Mouse (Mus musculus) ES-E14 (cell line): ENCODE data around the gene Dcaf17. TPM values are rescaled to one million over a fixed set of nuclear protein-coding genes. Genes with fewer than 3 reads are reported as not detected.
A peak's percentile ranks its signal among the peaks of the same experiment; 100 is the strongest.

Source experiments
- DNase-seq: peaks from one replicate; pipeline ENCODE4 v3.0.0-alpha.2; 2013; ENCODE audit warnings: low read depth, low spot score
- H3K27ac ChIP-seq: 2 replicates; pipeline ENCODE4 v1.5.1; 2012; ENCODE audit warnings: low read depth, mild to moderate bottlenecking, low read length, moderate library complexity, mixed read lengths; ENCODE audit not compliant: poor library complexity, insufficient read depth, severe bottlenecking
- H3K36me3 ChIP-seq: 2 replicates; pipeline ENCODE4 v1.6.1; 2012; ENCODE audit warnings: mild to moderate bottlenecking, low read length, moderate library complexity, mixed read lengths; ENCODE audit not compliant: control insufficient read depth, poor library complexity, insufficient read depth, severe bottlenecking
- H3K4me1 ChIP-seq, 2 experiments: fragments of 150-350 bp in 1 of 2; sonication (generic) in 1 of 2; 2 replicates each; pipeline ENCODE4 v1.6.1; 2012; ENCODE audit warnings: low read length in 2 of 2, mild to moderate bottlenecking in 1 of 2, mixed read lengths in 1 of 2; ENCODE audit not compliant: control insufficient read depth in 2 of 2, insufficient read depth in 2 of 2, poor library complexity in 1 of 2
- H3K4me3 ChIP-seq, 2 experiments: fragments of 150-350 bp in 1 of 2; sonication (generic) in 1 of 2; 2 replicates each; pipeline ENCODE4 v1.5.1; 2012; ENCODE audit warnings: low read length in 2 of 2, low read depth in 1 of 2, mild to moderate bottlenecking in 1 of 2, mixed read lengths in 1 of 2; ENCODE audit not compliant: insufficient read depth in 1 of 2, poor library complexity in 1 of 2, severe bottlenecking in 1 of 2
- H3K9ac ChIP-seq: 2 replicates; pipeline ENCODE4 v1.6.1; 2012; ENCODE audit warnings: low read depth, mild to moderate bottlenecking, low read length, mixed read lengths; ENCODE audit not compliant: poor library complexity, insufficient read depth, severe bottlenecking
- H3K9me3 ChIP-seq: fragments of 150-350 bp; sonication (generic); 2 replicates; pipeline ENCODE4 v1.6.1; 2012; ENCODE audit warnings: low read depth, mild to moderate bottlenecking, low read length; ENCODE audit not compliant: control insufficient read depth, insufficient read depth
- CHD2 ChIP-seq: IDR thresholded peaks from 2 replicates; pipeline ENCODE4 v1.6.1; 2014; ENCODE audit warnings: mild to moderate bottlenecking, low read depth, low read length, inconsistent platforms
- HCFC1 ChIP-seq: IDR thresholded peaks from 2 replicates; pipeline ENCODE4 v1.6.1; 2012; ENCODE audit warnings: low read length, inconsistent platforms, borderline replicate concordance; ENCODE audit not compliant: insufficient read depth
- MAFK ChIP-seq: IDR thresholded peaks from 2 replicates; pipeline ENCODE4 v1.6.1; 2014; ENCODE audit warnings: mild to moderate bottlenecking, low read depth, low read length, inconsistent platforms; ENCODE audit not compliant: insufficient read depth
- ZC3H11A ChIP-seq: IDR thresholded peaks from 2 replicates; pipeline ENCODE4 v1.6.1; 2012; ENCODE audit warnings: low read depth, mild to moderate bottlenecking, inconsistent platforms, low read length, borderline replicate concordance
- ZNF384 ChIP-seq: IDR thresholded peaks from 2 replicates; pipeline ENCODE4 v1.6.1; 2012; ENCODE audit warnings: low read depth, low read length, inconsistent platforms
- in situ Hi-C, 2 experiments: fragments of 600-800 bp; cut with MboI; formaldehyde crosslinking; loops; one replicate each; pipeline ENCODE4 v1.15.1; 2025; ENCODE audit warnings: low sequenced_read_pairs in 2 of 2, inconsistent platforms in 1 of 2; ENCODE audit not compliant: unreplicated experiment in 2 of 2
- total RNA-seq: library from RNA; depleted of rRNA; stranded (reverse); fragments of 300-350 nt; gene quantifications from 2 replicates; pipeline ENCODE4 v1.2.3, GENCODE M21; 2012

Gene Dcaf17
- total RNA-seq, 1 experiment: 20.0 TPM

GRCm38 (mm10) chr2:71025576-71026315 is 29.4 kb upstream of the Dcaf17 start:
- no peak overlapping the region for H3K27ac ChIP-seq
- TF ChIP-seq HCFC1: no peak
- no peak for TF ChIP-seq ZNF384
- no peak for TF ChIP-seq MAFK
- no peak for TF ChIP-seq CHD2
- TF ChIP-seq ZC3H11A: no peak
- no peaks in the 10 kb centered on the region for H3K9me3 ChIP-seq
- no peaks in the 10 kb centered on the region; the same call in 1 of the 2 replicates for H3K36me3 ChIP-seq
- DNase-seq: no peak
- H3K9ac ChIP-seq: no peak overlapping the region
- no peak overlapping the region for H3K4me3 ChIP-seq
- peaks cover 3 to 13% of the 10 kb centered on the region in 2 experiments; a peak in 3 of 4 replicates for H3K4me1 ChIP-seq
- in situ Hi-C loops: no loop called here

GRCm38 (mm10) chr2:71026787-71027186 is 28.3 kb upstream of the Dcaf17 start:
- Histone ChIP-seq H3K9me3 (no peaks in the 10 kb centered on the region), H3K27ac (no peak overlapping the region), H3K36me3 (no peaks in the 10 kb centered on the region; the same call in 1 of the 2 replicates), H3K9ac (peak overlapping the region; percentile 20; the same call in 1 of the 2 replicates), H3K4me3 (no peak overlapping the region), H3K4me1 (peaks cover 3 to 13% of the 10 kb centered on the region in 2 experiments; a peak in 3 of 4 replicates)
- in situ Hi-C loops: no loop called here
- DNase-seq: peak; percentile 39
- TF ChIP-seq ZC3H11A (no peak), MAFK (no peak), CHD2 (peak; percentile 67; the same call in 1 of the 2 replicates), HCFC1 (no peak), ZNF384 (no peak)

GRCm38 (mm10) chr2:71027631-71028030 is 27.5 kb upstream of the Dcaf17 start:
- H3K36me3 ChIP-seq: no peaks in the 10 kb centered on the region; the same call in 1 of the 2 replicates
- DNase-seq: no peak
- no peak overlapping the region for H3K4me3 ChIP-seq
- no peak for TF ChIP-seq ZNF384
- TF ChIP-seq CHD2: no peak
- no peak for TF ChIP-seq ZC3H11A
- no peak for TF ChIP-seq HCFC1
- no peak for TF ChIP-seq MAFK
- peaks cover 3 to 12% of the 10 kb centered on the region in 2 experiments; a peak in 3 of 4 replicates for H3K4me1 ChIP-seq
- H3K27ac ChIP-seq: no peak overlapping the region
- no peak overlapping the region for H3K9ac ChIP-seq
- in situ Hi-C loops: no loop called here
- no peaks in the 10 kb centered on the region for H3K9me3 ChIP-seq

GRCm38 (mm10) chr2:71030663-71031062 is 24.5 kb upstream of the Dcaf17 start:
- no peak for DNase-seq
- TF ChIP-seq MAFK: no peak
- TF ChIP-seq ZC3H11A: no peak
- TF ChIP-seq HCFC1: no peak
- TF ChIP-seq CHD2: no peak
- no peak for TF ChIP-seq ZNF384
- Histone ChIP-seq H3K9me3 (no peaks in the 10 kb centered on the region), H3K36me3 (no peaks in the 10 kb centered on the region; the same call in 1 of the 2 replicates), H3K4me3 (no peak overlapping the region), H3K9ac (no peak overlapping the region), H3K27ac (no peak overlapping the region), H3K4me1 (peaks cover 2 to 3% of the 10 kb centered on the region in 2 experiments; a peak in 1 of 4 replicates)
- in situ Hi-C loops: no loop called here
